Mouse (Mus musculus) heart, embryonic 16.5 days (tissue): ENCODE results near the gene Sympk. TPM values are rescaled to one million over a fixed set of nuclear protein-coding genes. Genes with fewer than 3 reads are reported as not detected.

Source experiments
- ATAC-seq: fragments of 200-750 bp; cut with Nextera tagmentation; replicated peaks from 2 replicates; pipeline ENCODE4 v1.8.0; 2017; ENCODE audit warnings: moderate number of reproducible peaks; ENCODE audit not compliant: insufficient read depth, low FRiP score; ENCODE audit errors: extremely low read depth
- H3K27ac ChIP-seq: fragments of 300-500 bp; sonication (generic); 2 replicates; pipeline ENCODE4 v1.5.1; 2014; ENCODE audit warnings: mild to moderate bottlenecking, low read length, control low read depth, moderate library complexity
- H3K27me3 ChIP-seq: fragments of 300-500 bp; sonication (generic); 2 replicates; pipeline ENCODE4 v1.6.1; 2014; ENCODE audit warnings: low read length, mixed read lengths; ENCODE audit not compliant: control insufficient read depth, insufficient read depth
- H3K36me3 ChIP-seq: fragments of 300-500 bp; sonication (generic); 2 replicates; pipeline ENCODE4 v1.6.1; 2014; ENCODE audit not compliant: control insufficient read depth, insufficient read depth
- H3K4me1 ChIP-seq: fragments of 300-500 bp; sonication (generic); 2 replicates; pipeline ENCODE4 v1.6.1; 2014; ENCODE audit warnings: low read length, mixed read lengths; ENCODE audit not compliant: control insufficient read depth, insufficient read depth
- H3K4me2 ChIP-seq: fragments of 300-500 bp; sonication (generic); 2 replicates; pipeline ENCODE4 v1.6.1; 2014; ENCODE audit warnings: low read depth, mild to moderate bottlenecking, control low read depth, low read length
- H3K4me3 ChIP-seq: fragments of 300-500 bp; sonication (generic); 2 replicates; pipeline ENCODE4 v1.5.1; 2014; ENCODE audit warnings: mild to moderate bottlenecking, control low read depth, low read length
- H3K9ac ChIP-seq: fragments of 300-500 bp; sonication (generic); 2 replicates; pipeline ENCODE4 v1.6.1; 2014; ENCODE audit warnings: low read length, control low read depth
- H3K9me3 ChIP-seq: fragments of 300-500 bp; sonication (generic); replicated peaks from 2 replicates; pipeline ENCODE4 v1.6.1; 2016; ENCODE audit warnings: low read length; ENCODE audit not compliant: control insufficient read depth
- WGBS: fragments of 180-500 bp; shearing (Covaris S2); extraction: QIAGEN DNeasy Blood & Tissue Kit; methylation state at CpG from one replicate; pipeline ENCODE4 v1.1.7; 2014; 5-methylcytosine and 5-hydroxymethylcytosine counted together
- polyA plus RNA-seq: library from polyadenylated mRNA; unstranded; fragments of >200 nt; fragmentation: Nextera tagmentation; extraction: Ambion mirVana; gene quantifications from 2 replicates; pipeline ENCODE4 v1.2.1, GENCODE M21; 2015

The Sympk gene
- polyA plus RNA-seq, 1 experiment from 2014 or later = 25.3 TPM

GRCm38 (mm10) chr7:19003902-19004630 lies 20.1 kb upstream of the Sympk start, which contains the start of gene Irf2bp1:
Gene Irf2bp1 (plus strand): TSS chr7:19004044.
- peak; percentile 61 for ATAC-seq
- peak within 1 kb of the TSS; percentile 94 for H3K4me3 ChIP-seq
- no peaks in the 10 kb centered on the region for H3K27me3 ChIP-seq
- H3K9me3 ChIP-seq = no peaks in the 10 kb centered on the region
- H3K4me2 ChIP-seq = peak within 1 kb of the TSS; percentile 100
- H3K4me1 ChIP-seq = peaks cover 45% of the 10 kb centered on the region
- peaks cover 19% of the 10 kb centered on the region for H3K36me3 ChIP-seq
- H3K9ac ChIP-seq = peak within 1 kb of the TSS; percentile 94
- WGBS = under 1% methylated on average over 89 of the region's 90 CpGs
- peak within 1 kb of the TSS; percentile 96 for H3K27ac ChIP-seq

- H3K4me1 ChIP-seq = peaks cover 45% of the 10 kb centered on the region
- 8% methylated on average over 34 of the region's 34 CpGs for WGBS
These were observed 19.5 kb upstream of the Sympk start for GRCm38 (mm10) chr7:19004631-19005079.

DNA sequence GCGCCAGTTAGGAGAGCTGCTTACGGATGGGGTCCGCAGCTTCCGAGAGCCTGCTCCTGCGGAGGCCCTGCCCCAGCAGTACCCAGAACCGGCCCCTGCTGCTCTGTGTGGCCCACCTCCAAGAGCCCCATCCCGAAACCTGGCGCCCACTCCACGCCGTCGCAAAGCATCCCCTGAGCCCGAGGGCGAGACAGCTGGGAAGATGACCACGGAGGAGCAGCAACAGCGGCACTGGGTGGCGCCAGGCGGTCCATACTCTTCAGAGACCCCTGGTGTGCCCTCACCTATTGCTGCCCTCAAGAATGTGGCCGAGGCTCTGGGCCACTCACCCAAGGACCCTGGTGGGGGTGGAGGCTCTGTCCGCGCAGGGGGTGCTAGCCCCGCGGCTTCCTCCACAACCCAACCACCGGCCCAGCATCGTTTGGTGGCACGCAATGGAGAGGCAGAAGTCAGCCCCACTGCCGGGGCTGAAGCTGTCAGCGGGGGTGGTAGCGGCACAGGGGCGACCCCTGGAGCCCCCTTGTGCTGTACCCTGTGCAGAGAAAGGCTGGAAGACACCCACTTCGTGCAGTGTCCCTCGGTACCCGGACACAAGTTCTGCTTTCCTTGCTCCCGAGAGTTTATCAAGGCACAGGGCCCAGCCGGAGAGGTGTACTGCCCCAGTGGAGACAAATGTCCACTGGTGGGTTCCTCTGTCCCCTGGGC lies 18.6 kb upstream of the Sympk start:
- Histone ChIP-seq H3K4me3 (0 out of 2 replicates have a peak overlapping the region, but pooled peaks have one; percentile 94), H3K9me3 (no peaks in the 10 kb centered on the region), H3K27ac (no peak overlapping the region), H3K36me3 (peaks cover 19% of the 10 kb centered on the region), H3K27me3 (no peaks in the 10 kb centered on the region), H3K9ac (no peak overlapping the region), H3K4me1 (peaks cover 41% of the 10 kb centered on the region), H3K4me2 (peak overlapping the region; percentile 100)
- ATAC-seq = no peak
- 80% methylated on average over 34 of the region's 34 CpGs for WGBS

More at GRCm38 (mm10) chr7:19004631-19005079, 19.5 kb upstream of the Sympk start:
- H3K9me3 ChIP-seq = no peaks in the 10 kb centered on the region
- no peak for ATAC-seq
- H3K27me3 ChIP-seq = no peaks in the 10 kb centered on the region
- peak overlapping the region; percentile 96 for H3K27ac ChIP-seq
- H3K4me2 ChIP-seq = peak overlapping the region; percentile 100
- peak overlapping the region; percentile 94 for H3K4me3 ChIP-seq
- H3K36me3 ChIP-seq = peaks cover 19% of the 10 kb centered on the region
- H3K9ac ChIP-seq = peak overlapping the region; percentile 94

DNA sequence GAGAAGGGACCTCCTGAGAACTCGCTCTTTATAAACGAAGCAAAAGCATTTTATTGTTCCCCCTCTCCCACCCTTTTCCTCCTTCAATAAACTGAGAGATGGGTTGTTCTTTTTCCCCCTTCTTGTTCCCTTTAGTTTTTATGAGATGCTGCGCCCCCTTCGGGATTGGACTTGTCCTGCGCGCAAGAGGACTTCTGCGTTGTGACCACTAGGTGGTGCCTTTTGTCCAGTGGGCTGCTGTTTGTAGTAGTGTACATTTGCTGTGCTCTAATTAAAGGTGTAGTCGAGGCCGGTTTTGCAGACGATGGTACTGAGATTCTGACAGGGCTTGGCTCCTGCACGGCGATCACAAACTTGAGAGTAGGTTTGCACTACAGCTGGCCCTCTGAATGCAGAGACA lies 17.7 kb upstream of the Sympk start:
- no peaks in the 10 kb centered on the region for H3K27me3 ChIP-seq
- no peak overlapping the region for H3K27ac ChIP-seq
- 7% methylated on average over 12 of the region's 12 CpGs for WGBS
- ATAC-seq = no peak
- H3K4me2 ChIP-seq = peak overlapping the region; percentile 26; the same call in 1 of the 2 replicates
- H3K9ac ChIP-seq = no peak overlapping the region
- H3K36me3 ChIP-seq = peaks cover 19% of the 10 kb centered on the region
- peaks cover 37% of the 10 kb centered on the region for H3K4me1 ChIP-seq
- no peak overlapping the region for H3K4me3 ChIP-seq
- H3K9me3 ChIP-seq = no peaks in the 10 kb centered on the region

GRCm38 (mm10) chr7:19007026-19007977 lies 16.9 kb upstream of the Sympk start:
- H3K27me3 ChIP-seq = no peaks in the 10 kb centered on the region
- H3K4me2 ChIP-seq = no peak overlapping the region

GRCm38 (mm10) chr7:19010581-19010980 lies 13.6 kb upstream of the Sympk start:
- Histone ChIP-seq H3K9ac (no peak overlapping the region), H3K27me3 (no peaks in the 10 kb centered on the region), H3K4me1 (peaks cover 30% of the 10 kb centered on the region), H3K4me2 (no peak overlapping the region), H3K36me3 (peaks cover 12% of the 10 kb centered on the region), H3K27ac (no peak overlapping the region), H3K4me3 (no peak overlapping the region), H3K9me3 (no peaks in the 10 kb centered on the region)
- 83% methylated on average over 7 of the region's 7 CpGs for WGBS
- ATAC-seq = no peak

More at GRCm38 (mm10) chr7:19007026-19007977, 16.9 kb upstream of the Sympk start:
- peaks cover 19% of the 10 kb centered on the region for H3K36me3 ChIP-seq
- no peak overlapping the region; the same call in 1 of the 2 replicates for H3K9ac ChIP-seq
- no peak overlapping the region for H3K4me3 ChIP-seq
- no peak for ATAC-seq
- WGBS = 75% methylated on average over 13 of the region's 13 CpGs
- H3K9me3 ChIP-seq = no peaks in the 10 kb centered on the region
- peaks cover 38% of the 10 kb centered on the region for H3K4me1 ChIP-seq
- H3K27ac ChIP-seq = no peak overlapping the region

DNA sequence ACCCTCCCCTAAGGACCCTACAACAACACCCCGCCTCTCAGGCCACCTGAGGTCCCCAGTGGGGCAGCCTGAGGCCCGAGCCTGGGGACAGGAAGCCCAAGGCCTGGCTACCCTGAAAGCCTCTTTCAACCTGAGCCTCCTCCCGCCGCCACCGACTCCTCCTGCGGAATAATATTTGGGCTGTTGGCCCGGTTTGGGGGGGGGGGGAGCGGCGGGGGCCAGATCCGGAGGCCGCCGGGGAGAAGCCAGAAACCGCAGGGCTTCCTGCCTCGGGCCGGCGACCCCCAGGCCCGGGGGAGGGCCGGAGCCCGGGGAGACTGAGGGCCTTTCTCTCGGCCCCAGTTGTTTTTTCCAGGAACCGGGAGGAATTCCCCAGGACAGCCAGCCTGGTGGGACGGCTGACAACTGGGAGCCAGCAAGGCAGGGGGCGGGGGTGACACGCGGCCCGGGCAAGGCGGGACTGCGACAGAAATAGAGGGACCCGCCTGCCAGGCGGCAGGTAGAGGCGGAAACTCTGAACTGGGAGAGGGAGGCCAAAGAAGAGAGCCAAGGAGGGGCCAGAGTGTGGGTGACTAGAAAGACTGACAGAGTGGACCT lies 12.1 kb upstream of the Sympk start:
- WGBS = 2% methylated on average over 28 of the region's 31 CpGs
- peak overlapping the region; percentile 73 for H3K27ac ChIP-seq
- ATAC-seq = peak; percentile 56

GRCm38 (mm10) chr7:19012882-19013281 lies 11.3 kb upstream of the Sympk start:
- Histone ChIP-seq H3K9ac (no peak overlapping the region), H3K36me3 (no peaks in the 10 kb centered on the region), H3K4me1 (peaks cover 15% of the 10 kb centered on the region; the same call in 1 of the 2 replicates), H3K4me3 (no peak overlapping the region), H3K4me2 (no peak overlapping the region), H3K27ac (no peak overlapping the region), H3K9me3 (no peaks in the 10 kb centered on the region), H3K27me3 (no peaks in the 10 kb centered on the region)
- no peak for ATAC-seq
- 40% methylated on average over 2 of the region's 2 CpGs for WGBS

More for the DNA sequence above, 12.1 kb upstream of the Sympk start:
- Histone ChIP-seq H3K36me3 (peaks cover 2% of the 10 kb centered on the region; the same call in 1 of the 2 replicates), H3K27me3 (no peaks in the 10 kb centered on the region), H3K4me1 (peaks cover 15% of the 10 kb centered on the region), H3K4me3 (peak overlapping the region; percentile 57), H3K9ac (peak overlapping the region; percentile 85), H3K4me2 (peak overlapping the region; percentile 93), H3K9me3 (no peaks in the 10 kb centered on the region)
